Mouse (Mus musculus): ENCODE results near the gene BC030867.

The BC030867 gene

GRCm38 (mm10) chr11:102294887-102295597, 46.4 kb downstream of the BC030867 start:
- peak; percentile 32 for DNase-seq

GRCm38 (mm10) chr11:102295598-102296471, 47.2 kb downstream of the BC030867 start:
- DNase-seq = peak; percentile 65

DNA sequence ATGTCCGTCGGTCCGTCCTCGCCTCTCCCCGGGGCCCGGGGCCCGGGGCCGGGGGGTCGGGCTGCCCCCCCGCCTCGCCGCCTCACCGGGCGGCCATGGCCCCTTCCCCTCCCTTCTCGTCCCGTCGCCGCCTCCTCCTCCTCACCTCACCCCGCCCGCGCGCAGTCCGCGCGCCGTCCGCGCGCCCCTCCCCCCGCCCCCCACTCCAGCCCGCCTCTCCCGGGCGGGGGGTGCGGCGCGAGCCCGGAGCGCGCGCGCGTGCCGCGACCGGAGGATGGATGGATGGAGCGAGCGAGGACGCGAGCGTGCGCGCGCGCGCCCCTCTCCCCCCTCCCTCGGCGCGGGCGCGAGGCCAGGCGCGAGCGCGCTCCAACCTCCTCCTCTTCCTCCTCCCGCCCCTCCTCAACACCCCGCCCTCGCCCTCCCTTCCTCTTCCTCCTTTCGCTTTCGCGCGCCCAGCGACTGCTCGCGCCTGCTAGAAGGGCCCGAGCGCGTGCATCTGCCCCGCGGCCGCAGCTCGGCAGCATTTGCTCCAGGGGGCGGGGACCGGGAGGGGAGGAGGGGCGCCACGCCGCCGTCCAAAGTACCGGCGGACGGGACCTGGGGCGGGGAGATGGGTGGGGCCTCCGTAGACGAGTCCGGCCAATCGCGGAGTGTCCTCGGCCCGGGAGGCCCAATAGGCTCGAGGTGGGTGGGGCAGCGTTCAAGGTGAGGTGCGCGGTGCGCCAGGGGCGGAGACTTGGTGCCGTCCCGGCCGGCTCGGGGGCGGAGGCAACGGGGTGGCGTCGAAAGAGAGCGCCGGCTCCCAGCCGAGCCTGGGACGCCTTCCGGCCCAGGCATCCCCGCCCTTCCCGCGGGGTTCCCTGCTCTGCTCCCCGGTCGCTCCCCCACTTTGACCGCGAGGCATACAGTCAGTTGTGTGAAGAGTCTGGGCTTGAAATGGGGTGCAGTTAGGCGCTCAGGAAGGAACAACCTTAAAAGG, 48.1 kb downstream of the BC030867 start, which contains the start of gene Atxn7l3:
TSS of gene Atxn7l3 (minus strand) at position 141 of the 982 bp plus-strand sequence.
- peak; percentile 98 for DNase-seq

GRCm38 (mm10) chr11:102297577-102298556, 49.2 kb downstream of the BC030867 start:
- DNase-seq = no peak

GRCm38 (mm10) chr11:102299839-102300238, 51.2 kb downstream of the BC030867 start:
- peak; percentile 75 for DNase-seq

- DNase-seq = no peak
These were observed 55.5 kb downstream of the BC030867 start for GRCm38 (mm10) chr11:102304141-102304540.

GRCm38 (mm10) chr11:102305359-102305758, 56.7 kb downstream of the BC030867 start:
- no peak for DNase-seq

DNA sequence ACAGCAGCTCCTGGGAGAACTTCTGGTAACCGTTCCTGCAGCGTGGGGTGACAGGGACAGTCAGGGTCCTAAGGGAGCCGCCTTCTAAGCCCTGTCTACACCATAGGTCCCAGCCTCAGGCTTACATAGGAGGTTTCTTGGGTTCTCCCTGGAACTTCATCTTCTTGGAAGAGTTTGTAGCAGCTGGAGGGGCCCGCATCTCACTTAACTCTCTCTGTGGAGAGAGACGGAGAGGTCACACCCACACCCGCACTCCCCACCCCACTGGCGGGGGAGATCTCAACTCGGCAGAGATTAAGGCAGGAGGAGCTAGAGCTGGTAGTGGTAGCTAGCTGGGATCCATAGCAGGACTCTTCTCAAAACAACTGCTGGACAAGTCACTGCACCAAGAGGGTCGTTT, 59.4 kb downstream of the BC030867 start:
- DNase-seq = no peak

DNA sequence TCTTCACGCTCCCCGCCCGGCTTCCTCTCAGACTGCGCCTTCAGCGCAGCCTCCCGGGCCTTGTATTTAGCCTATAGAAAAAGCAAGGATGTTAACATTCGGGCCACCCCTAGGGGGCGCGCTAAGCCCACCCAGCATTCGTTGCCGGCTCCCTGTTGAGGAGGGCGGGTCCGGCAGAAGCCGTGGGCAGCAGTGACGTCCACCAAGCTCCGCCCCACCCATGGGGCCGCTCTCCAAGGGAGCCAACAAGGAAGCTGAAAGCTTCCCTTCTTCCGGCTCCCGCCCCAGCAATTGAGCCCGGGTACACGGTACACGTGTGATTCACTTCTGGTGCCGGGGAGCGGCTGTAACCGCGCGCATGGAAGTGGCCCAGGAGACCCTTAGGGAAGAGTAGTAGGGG, 60.3 kb downstream of the BC030867 start:
- peak; percentile 98 for DNase-seq

DNA sequence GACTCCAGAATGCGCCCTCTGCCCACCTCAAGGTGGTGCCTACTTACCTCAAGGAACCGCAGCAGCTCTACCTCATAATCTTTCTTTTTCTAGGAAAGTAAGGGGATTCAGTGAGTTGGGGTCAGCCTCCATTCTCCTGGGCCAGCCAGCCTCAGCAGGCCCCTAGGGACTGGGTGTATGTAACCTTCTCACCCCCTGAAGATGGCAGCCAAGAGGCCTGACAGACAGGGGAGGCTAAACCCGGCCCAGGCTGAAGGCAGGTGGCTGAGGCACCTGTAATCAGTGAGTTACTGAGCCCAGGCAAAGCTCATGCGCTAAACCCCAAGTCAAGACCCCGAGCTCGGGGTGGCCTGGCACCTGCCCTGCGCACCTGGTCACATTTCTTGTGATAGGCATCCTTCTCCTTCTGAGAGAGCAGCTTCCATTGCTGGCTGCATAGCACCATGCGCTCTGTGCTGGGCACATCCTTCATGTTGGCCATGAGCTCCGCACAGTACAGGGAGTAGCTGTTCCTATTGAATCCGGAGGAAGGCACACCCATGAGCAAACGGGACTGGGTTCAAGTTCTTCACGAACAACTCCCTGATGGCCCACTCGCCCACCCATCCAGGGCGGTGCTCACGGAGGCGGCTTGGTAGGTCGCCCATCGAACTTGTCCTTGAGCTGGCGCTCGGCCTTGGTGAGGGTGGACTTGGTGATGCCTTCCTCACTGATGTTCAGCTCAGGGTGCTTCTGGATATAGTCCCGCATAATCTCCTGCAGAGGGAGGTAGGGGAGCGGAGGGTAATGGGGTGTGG, 61.3 kb downstream of the BC030867 start:
- no peak for DNase-seq

DNA sequence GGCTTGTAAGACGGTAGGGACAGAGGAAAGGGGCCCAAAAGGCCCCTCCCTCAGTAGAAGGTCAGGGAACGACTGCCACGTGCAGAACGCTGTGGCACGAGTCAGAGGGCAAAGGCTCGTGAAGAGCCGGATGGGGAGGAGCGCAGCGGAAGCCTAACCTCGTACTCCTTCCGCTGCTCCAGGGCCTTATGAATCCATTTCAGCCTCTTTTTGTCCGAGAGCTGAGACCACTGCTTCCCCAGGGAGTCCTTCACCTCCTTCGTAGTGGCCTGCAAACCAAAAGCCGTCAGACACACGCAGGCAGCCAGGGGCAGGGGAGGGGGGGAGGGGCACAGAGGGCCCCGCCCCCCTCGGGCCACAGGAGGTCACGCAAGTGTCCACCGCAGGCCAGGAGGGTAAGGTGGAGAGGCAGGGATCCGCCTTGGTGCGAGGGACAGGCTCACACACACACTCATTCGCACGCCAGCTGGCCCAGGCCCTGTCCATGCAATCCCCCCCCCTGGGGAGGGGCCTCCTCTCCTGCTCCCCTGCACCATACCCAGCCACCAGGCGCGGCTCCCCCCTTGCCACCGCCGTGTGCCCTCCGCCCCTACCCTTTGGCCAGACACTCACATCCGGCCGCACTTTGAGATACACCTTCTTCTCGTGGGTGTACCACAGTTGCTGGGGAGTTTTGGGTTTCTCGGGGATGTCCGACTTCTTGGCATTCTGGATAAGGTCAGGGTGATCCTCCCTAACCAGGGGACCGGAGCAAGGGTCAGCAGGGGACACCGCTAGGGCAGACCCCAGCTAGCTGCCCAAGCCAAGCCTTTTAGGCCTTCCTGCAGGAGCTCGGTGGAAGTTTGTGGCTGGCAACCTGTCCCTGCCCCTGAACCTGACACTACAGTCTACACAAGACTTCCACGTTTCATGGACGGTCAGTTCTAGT, 62.4 kb downstream of the BC030867 start:
- no peak for DNase-seq

GRCm38 (mm10) chr11:102311966-102312365, 63.3 kb downstream of the BC030867 start:
- no peak for DNase-seq

DNA sequence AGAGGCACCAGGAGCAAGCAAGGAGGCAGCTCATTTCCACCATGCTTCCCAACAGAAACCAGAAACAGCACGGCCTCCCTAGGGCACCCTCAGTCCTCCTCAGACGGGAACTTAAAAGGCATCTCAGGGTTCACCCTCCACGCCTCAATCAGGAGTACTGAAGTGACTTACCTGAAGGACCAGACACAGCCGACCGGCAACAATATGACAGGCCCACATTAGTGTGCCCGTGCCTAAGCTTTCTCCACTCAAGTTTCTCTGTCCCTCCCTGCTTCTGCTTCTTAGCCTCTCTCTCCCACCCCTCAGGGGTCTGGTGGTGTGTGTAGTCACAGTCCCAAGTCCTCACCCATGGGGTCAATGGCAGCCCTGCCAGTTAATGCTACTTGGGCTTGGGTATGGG, 63.9 kb downstream of the BC030867 start:
- no peak for DNase-seq

DNA sequence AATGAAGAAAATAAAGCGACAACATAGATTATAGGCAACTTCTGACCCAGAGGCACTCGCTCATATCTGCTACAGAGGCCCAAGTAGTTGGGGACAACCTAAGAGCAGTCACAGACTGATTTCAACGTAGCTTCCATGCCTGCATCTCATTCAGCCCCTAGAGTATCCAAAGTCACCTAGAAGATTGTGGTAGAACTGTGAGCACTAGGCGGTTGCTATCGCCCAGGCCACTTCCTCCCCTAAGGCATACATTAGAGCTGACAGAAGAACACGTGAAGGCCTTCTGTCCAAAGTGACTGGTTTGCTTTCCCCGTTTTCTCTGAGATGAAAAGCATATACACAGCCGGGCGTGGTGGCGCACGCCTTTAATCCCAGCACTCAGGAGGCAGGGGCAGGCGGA, 65.6 kb downstream of the BC030867 start:
- no peak for DNase-seq

Measured in lung, postnatal 14 days (tissue).